Mouse (Mus musculus) kidney, adult 2 months (tissue): Measurements from ENCODE around the gene 6030458C11Rik. TPM values are rescaled to one million over a fixed set of nuclear protein-coding genes. Genes with fewer than 3 reads are reported as not detected.
"Not testable (repeated sequence)": the region's sequence is repeated elsewhere in the genome, so short reads cannot be mapped to it uniquely, and the experiment has no call there.

Source experiments
- DNase-seq: peaks from one replicate; pipeline ENCODE4 v3.0.0; 2021
- H3K27ac ChIP-seq: fragments of 200-500 bp; 2 replicates; pipeline ENCODE4 v1.5.1; 2012; ENCODE audit warnings: low read depth, low read length, control low read depth, inconsistent platforms; ENCODE audit not compliant: insufficient read depth
- H3K27me3 ChIP-seq: fragments of 200-500 bp; replicated peaks from 2 replicates; pipeline ENCODE4 v1.6.1; 2012; ENCODE audit warnings: mild to moderate bottlenecking, moderate library complexity, low read length, inconsistent platforms; ENCODE audit not compliant: control insufficient read depth, insufficient read depth
- H3K36me3 ChIP-seq: fragments of 200-500 bp; 2 replicates; pipeline ENCODE4 v1.6.1; 2012; ENCODE audit warnings: mild to moderate bottlenecking, moderate library complexity, low read length, inconsistent platforms; ENCODE audit not compliant: control insufficient read depth, insufficient read depth
- H3K4me1 ChIP-seq: fragments of 200-500 bp; 2 replicates; pipeline ENCODE4 v1.6.1; 2011; ENCODE audit warnings: low read length; ENCODE audit not compliant: control insufficient read depth, insufficient read depth
- H3K4me3 ChIP-seq: fragments of 200-500 bp; 2 replicates; pipeline ENCODE4 v1.5.1; 2011; ENCODE audit warnings: mild to moderate bottlenecking, low read depth, low read length, control low read depth; ENCODE audit not compliant: insufficient read depth
- CTCF ChIP-seq: fragments of 200-500 bp; conservative IDR thresholded peaks from 2 replicates; pipeline ENCODE4 v1.5.1; 2011; ENCODE audit warnings: low read depth, mild to moderate bottlenecking, control low read depth, low read length, moderate library complexity, mixed read lengths; ENCODE audit not compliant: insufficient read depth, insufficient read length
- POLR2A ChIP-seq: fragments of 200-500 bp; IDR thresholded peaks from one replicate; pipeline ENCODE4 v1.6.1; 2011; ENCODE audit warnings: low read depth, low read length, control low read depth
- WGBS: fragments of 180-500 bp; shearing (Covaris S2); methylation state at CpG from one replicate; pipeline ENCODE4 v1.1.7; 2018; 5-methylcytosine and 5-hydroxymethylcytosine counted together
- polyA plus RNA-seq: library from polyadenylated mRNA; depleted of rRNA; stranded (reverse); fragments of >200 nt; gene quantifications from 2 replicates; pipeline ENCODE4 v1.2.3, GENCODE M21; 2012

6030458C11Rik gene
- polyA plus RNA-seq, 1 experiment, result 7.8 TPM

GRCm38 (mm10) chr15:12822416-12823395 lies 1.7 kb downstream of the 6030458C11Rik start:
- Histone ChIP-seq H3K27ac (no peak overlapping the region), H3K4me3 (no peak overlapping the region), H3K27me3 (no peaks in the 10 kb centered on the region), H3K4me1 (peaks cover 4% of the 10 kb centered on the region; the same call in 1 of the 2 replicates), H3K36me3 (no peaks in the 10 kb centered on the region; the same call in 1 of the 2 replicates)
- TF ChIP-seq POLR2A (no peak), CTCF (no peak)
- no peak for DNase-seq
- 80% methylated on average over 9 of the region's 9 CpGs for WGBS

DNA sequence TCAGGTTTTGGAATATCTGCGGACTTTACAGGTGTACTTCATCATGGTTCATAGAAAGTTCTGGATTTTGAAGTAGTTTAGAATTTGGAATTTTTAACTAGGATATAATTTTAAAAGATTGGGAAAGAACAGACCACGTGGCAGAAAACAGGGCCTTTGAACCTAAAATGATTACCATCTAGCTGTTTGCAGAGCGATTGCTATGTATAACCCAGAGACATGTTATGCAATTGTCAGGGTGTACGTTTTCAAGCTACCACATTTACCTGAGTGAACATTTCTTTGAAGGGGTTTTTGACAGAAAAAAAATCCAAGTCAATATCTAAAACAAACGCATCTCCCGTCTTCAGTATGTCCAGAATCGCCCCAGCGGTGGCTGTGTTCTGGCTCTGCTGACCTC lies 6.9 kb downstream of the 6030458C11Rik start:
- no peaks in the 10 kb centered on the region for H3K27me3 ChIP-seq
- H3K4me1 ChIP-seq, result no peaks in the 10 kb centered on the region
- peaks cover 5% of the 10 kb centered on the region for H3K36me3 ChIP-seq
- no peak overlapping the region for H3K27ac ChIP-seq
- no peak overlapping the region for H3K4me3 ChIP-seq
- TF ChIP-seq POLR2A (no peak), CTCF (no peak)
- 96% methylated on average over 8 of the region's 8 CpGs for WGBS
- DNase-seq, result no peak

DNA sequence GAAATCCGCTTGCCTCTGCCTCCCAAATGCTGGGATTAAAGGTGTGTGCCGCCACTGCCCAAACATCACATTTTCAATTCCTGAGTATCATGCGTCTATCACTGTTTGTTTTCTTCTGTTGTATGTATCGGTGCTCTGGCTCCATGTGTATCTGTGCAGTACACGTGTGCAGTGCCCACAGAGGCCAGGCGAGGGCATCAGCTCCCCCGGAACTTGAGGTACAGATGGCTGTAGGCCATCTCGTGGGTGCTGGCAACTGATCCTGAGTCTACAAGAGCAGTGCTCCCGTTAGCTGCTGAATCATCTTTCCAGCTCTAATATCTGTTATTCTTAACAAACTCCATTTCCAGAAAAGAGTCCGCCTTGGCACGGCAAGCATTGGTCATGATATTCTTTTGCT lies 11.8 kb downstream of the 6030458C11Rik start:
- TF ChIP-seq CTCF (no peak), POLR2A (no peak)
- Histone ChIP-seq H3K4me1 (no peaks in the 10 kb centered on the region), H3K27me3 (no peaks in the 10 kb centered on the region), H3K36me3 (peaks cover 12% of the 10 kb centered on the region), H3K27ac (no peak overlapping the region), H3K4me3 (no peak overlapping the region)
- DNase-seq, result no peak
- WGBS, result 96% methylated on average over 11 of the region's 11 CpGs

DNA sequence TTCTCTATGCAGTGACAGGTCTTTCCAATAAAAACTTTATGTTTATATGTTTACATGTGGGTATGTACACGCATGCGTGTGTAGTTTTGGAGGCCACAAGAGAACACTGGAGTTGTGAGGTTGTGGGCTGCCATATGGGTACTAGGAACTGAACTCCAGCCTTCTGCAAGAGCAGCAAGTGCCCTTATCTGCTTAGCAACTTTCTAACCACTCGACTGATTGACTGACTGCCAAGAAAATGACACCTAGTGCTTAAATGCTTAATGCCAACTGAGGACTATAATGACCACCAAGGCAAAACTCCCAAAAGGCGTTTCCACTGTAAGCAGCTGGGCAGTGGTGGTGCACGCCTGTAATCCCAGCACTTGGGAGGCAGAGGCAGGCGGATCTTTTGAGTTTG lies 15.1 kb downstream of the 6030458C11Rik start:
- H3K4me1 ChIP-seq, result no peaks in the 10 kb centered on the region
- H3K27me3 ChIP-seq, result no peaks in the 10 kb centered on the region
- TF ChIP-seq POLR2A (no peak), CTCF (no peak)
- H3K36me3 ChIP-seq, result peaks cover 9% of the 10 kb centered on the region
- H3K27ac ChIP-seq, result no peak overlapping the region
- DNase-seq, result no peak
- H3K4me3 ChIP-seq, result no peak overlapping the region
- WGBS, result 88% methylated on average over 6 of the region's 6 CpGs

- WGBS, result 79% methylated on average over 10 of the region's 10 CpGs
- Histone ChIP-seq H3K4me3 (no peak overlapping the region), H3K27me3 (no peaks in the 10 kb centered on the region), H3K4me1 (no peaks in the 10 kb centered on the region), H3K27ac (no peak overlapping the region), H3K36me3 (peaks cover 7% of the 10 kb centered on the region)
- DNase-seq, result no peak
- TF ChIP-seq POLR2A (no peak), CTCF (no peak)
Measured at GRCm38 (mm10) chr15:12807088-12807487, 17.4 kb downstream of the 6030458C11Rik start.

- no peak for TF ChIP-seq CTCF
- no peak for TF ChIP-seq POLR2A
- DNase-seq, result no peak
- no peak overlapping the region for H3K4me3 ChIP-seq
Measured at GRCm38 (mm10) chr15:12805071-12805470, 19.4 kb downstream of the 6030458C11Rik start.

DNA sequence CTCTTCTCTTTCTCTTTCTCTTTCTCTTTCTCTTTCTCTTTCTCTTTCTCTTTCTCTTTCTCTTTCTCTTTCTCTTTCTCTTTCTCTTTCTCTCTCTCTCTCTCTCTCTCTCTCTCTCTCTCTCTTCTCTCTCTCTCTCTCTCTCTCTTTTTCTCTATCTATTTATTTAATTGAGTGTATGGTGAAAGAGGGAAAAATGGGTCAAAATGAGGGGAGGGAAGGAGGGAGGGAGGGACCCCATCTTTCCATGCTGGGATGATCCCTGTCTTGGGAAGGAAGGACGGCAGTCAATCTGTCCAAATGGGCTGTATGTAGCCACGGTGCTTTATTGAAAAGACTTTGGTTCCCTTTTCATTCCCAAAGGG lies 23.3 kb downstream of the 6030458C11Rik start:
- not testable (repeated sequence) for H3K27me3 ChIP-seq, H3K4me3 ChIP-seq, DNase-seq, H3K36me3 ChIP-seq, H3K4me1 ChIP-seq, H3K27ac ChIP-seq
- 89% methylated on average over 2 of the region's 2 CpGs for WGBS

More at GRCm38 (mm10) chr15:12805071-12805470, 19.4 kb downstream of the 6030458C11Rik start:
- no peaks in the 10 kb centered on the region for H3K4me1 ChIP-seq
- H3K27ac ChIP-seq, result no peak overlapping the region
- peaks cover 5% of the 10 kb centered on the region; the same call in 1 of the 2 replicates for H3K36me3 ChIP-seq
- WGBS, result 78% methylated on average over 4 of the region's 4 CpGs
- H3K27me3 ChIP-seq, result no peaks in the 10 kb centered on the region
